Mouse (Mus musculus): ENCODE measurements around the gene Camk2g.

Camk2g gene

GRCm38 (mm10) chr14:20793758-20794531 lies at the start of gene Camk2g:
Camk2g (minus strand) TSS chr14:20794088.
- DNase-seq (ENCODE audit: low read depth) = peak; percentile 57

GRCm38 (mm10) chr14:20842629-20843028 lies 48.7 kb upstream of the Camk2g start:
- no peak for DNase-seq (ENCODE audit: low read depth)

GRCm38 (mm10) chr14:20841526-20841925 lies 47.6 kb upstream of the Camk2g start:
- no peak for DNase-seq (ENCODE audit: low read depth)

DNA sequence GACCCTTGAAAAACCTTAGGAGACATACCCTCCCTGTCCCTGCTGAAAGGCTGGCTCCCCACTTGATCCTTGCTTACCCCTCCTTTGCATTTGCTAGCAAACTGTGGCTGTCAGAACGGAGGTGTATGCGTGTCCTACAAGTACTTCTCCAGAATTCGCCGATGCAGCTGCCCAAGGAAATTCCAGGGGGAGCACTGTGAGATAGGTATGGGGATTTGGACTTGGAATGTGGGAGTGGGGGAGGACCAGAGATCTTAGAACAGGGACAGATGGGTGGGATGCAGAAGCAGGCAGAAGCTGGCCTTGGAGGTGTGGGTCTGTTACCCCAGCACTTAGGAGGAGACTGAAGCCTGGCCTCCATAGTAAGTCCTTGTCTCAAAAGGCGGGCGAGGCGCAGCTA lies 43.8 kb upstream of the Camk2g start:
- DNase-seq (ENCODE audit: low read depth) = no peak

GRCm38 (mm10) chr14:20836905-20837376 lies 43.1 kb upstream of the Camk2g start:
- DNase-seq (ENCODE audit: low read depth) = no peak

- no peak for DNase-seq (ENCODE audit: low read depth)
Observed at GRCm38 (mm10) chr14:20836171-20836904, 42.5 kb upstream of the Camk2g start, which contains the start of gene Plau. Plau (plus strand) TSS chr14:20836660.

GRCm38 (mm10) chr14:20834136-20834535 lies 40.2 kb upstream of the Camk2g start:
- DNase-seq (ENCODE audit: low read depth) = no peak

GRCm38 (mm10) chr14:20833525-20833924 lies 39.6 kb upstream of the Camk2g start:
- DNase-seq (ENCODE audit: low read depth) = no peak

GRCm38 (mm10) chr14:20831915-20832314 lies 38.0 kb upstream of the Camk2g start:
- no peak for DNase-seq (ENCODE audit: low read depth)

- no peak for DNase-seq (ENCODE audit: low read depth)
Observed at GRCm38 (mm10) chr14:20831141-20831910, 37.4 kb upstream of the Camk2g start.

DNA sequence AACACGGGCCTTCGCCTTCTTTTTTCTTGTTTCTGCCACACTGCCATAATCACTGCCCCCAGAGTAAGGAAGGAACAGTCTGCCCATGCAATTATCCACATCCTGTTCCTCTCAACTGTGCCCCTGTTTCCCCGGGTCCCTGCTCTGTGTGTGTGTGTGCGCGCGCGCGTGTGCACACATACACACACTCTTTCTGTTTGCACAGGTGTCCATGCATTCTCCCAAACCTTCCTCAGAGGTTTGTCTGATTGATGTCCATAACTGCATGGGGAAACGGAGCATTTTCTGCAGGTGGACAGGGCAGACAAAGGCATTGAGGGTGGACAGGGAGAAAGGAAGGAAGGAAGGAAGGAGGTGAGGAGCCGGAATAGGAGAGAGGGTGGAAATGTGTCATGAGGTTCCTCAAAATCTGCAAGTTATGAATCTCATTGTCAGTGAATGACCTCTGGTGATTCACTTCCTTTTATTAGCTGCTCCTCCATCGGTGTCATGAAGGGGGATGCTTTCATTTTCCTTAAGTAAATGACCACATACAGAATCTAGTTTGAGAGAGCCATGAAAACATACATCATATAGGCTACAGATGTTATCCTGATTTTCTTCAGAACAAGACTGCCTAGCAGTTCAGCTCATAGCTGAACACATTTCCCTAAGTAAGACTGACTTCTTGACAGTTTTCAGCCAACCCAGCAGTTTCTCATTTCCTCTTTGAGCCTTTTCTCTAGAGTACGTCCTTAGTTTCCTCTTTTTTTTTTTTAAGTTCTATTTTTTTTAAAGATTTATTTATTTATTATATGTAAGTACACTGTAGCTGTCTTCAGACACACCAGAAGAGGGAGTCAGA lies 35.9 kb upstream of the Camk2g start:
- DNase-seq (ENCODE audit: low read depth) = no peak

DNA sequence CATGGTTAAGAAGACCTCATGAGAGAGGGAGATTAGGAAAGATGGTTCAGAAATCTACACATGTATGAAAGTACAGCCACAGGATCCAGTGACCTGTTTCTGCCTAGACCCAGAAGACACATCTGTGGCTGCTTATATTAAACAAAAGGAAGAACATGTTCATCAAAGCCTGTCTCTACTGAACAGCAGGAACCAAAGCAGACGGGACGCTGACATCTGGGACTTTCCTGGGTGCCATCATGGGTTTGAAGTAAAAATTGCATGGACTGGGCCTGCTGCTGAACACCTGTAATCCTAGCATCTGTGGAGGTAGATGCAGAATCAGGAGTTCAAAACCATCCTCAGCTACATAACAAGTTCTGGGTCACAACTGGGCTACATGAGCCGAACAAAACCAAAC lies 34.6 kb upstream of the Camk2g start:
- no peak for DNase-seq (ENCODE audit: low read depth)

GRCm38 (mm10) chr14:20827491-20827890 lies 33.6 kb upstream of the Camk2g start:
- DNase-seq (ENCODE audit: low read depth) = no peak

DNA sequence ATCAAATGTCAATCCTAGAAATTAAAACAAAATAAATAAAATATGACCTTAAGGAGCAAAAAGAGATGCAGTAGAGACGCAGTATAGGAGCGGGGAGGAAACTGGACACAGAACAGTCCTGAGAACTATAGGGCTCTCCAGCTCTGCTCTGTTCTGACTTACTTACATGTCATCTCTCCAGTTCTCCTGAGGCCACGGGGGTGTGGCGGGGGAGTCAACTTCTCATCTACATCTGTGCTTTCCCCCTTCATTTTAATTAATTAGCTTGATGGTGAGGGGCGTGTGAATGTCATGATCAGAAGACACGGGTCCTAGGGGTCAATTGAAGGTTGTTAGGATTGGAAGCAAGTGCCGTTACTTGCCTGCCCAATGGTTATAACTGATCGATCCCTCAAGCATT lies 33.2 kb upstream of the Camk2g start:
- DNase-seq (ENCODE audit: low read depth) = no peak

- DNase-seq (ENCODE audit: low read depth) = no peak
Observed at GRCm38 (mm10) chr14:20825516-20825915, 31.6 kb upstream of the Camk2g start.

DNA sequence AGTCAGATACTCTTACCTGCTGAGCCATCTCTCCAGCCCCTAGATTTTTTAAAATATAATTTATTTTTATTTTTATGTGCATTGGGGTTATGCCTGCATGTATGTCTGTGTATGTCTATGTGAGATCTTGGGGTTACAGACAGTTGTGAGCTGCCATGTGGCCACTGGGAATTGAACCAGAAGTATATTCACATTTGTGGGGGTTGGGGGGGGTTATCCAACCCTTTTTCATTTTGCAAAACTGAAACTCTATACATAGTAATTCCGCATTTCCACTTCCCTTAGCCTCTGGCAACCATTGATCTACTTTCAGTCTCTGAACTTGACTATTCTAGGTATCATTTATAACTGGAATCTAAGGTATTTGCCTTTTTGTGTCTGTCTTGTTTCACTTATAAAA lies 30.6 kb upstream of the Camk2g start:
- DNase-seq (ENCODE audit: low read depth) = no peak

DNA sequence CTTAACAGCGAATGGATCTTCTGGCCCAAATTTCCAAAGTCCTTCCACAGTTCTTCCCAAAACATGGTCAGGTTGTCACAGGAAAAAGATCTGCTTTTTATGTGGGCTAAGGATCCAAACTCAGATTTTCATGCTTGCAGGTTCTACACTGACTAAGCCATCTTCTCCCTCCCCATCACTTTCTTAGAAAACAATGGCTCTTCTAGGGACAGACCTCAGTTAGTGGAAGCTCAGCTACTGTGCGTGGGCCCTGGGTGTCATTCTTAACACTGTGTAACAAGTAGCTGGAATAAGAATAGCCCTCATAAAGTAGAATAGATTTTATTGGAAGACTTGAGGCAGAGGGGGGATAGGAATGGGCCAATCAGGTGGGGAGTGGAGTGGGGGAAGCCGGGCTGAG lies 21.6 kb upstream of the Camk2g start:
- DNase-seq (ENCODE audit: low read depth) = no peak

GRCm38 (mm10) chr14:20811779-20812406 lies 18.0 kb upstream of the Camk2g start:
- DNase-seq (ENCODE audit: low read depth) = no peak

DNA sequence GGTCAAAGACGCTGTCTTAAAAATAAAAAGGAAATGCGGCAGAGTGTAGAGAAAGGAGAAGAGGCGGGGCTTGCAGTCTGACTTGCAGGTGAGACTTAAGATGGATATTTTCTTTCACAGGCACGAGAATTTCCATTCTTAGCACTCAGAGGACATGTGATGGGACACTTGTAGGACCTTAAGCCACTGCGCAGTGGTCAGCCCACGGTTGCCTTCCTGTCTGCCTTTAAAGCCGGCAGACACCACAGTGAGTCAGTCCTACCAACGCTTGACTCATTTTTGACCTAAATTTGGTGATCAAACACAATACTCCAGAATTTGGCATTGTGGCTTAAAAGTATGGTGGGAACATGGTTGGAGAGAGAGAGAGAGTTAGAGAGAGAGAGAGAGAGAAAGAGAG lies 17.3 kb upstream of the Camk2g start:
- DNase-seq (ENCODE audit: low read depth) = no peak

GRCm38 (mm10) chr14:20809820-20810219 lies 15.9 kb upstream of the Camk2g start:
- DNase-seq (ENCODE audit: low read depth) = no peak

- DNase-seq (ENCODE audit: low read depth) = no peak
Observed at GRCm38 (mm10) chr14:20809349-20809748, 15.5 kb upstream of the Camk2g start.
